Mouse (Mus musculus): ENCODE measurements at regions not wholly inside any gene's neighbourhood (a gene's known extent, or its start where the extent isn't known, plus 50 kb on each side); places are given as distances from the start of the nearest gene placed in this dataset.

DNA sequence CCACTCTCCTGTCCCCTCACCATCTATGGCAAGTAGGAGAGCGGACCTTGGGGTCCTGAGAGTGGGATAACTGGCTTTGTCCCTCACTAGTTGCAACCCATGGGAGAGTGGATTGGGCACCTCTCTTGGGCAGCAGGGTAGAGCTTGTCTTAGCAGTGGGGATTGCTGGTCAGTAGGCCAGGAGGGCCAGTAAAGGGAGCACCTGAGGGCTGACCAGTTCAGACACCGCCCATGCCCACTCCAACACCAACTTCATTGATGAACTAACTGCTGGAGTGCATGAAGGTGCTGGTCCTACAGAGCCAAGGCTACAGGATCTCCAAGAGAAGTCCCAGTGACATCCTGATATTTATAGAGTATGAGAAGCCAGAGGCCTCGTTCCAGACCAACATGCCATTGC, 299.9 kb upstream of the Cntn6 start:
- DNase-seq, result no peak

DNA sequence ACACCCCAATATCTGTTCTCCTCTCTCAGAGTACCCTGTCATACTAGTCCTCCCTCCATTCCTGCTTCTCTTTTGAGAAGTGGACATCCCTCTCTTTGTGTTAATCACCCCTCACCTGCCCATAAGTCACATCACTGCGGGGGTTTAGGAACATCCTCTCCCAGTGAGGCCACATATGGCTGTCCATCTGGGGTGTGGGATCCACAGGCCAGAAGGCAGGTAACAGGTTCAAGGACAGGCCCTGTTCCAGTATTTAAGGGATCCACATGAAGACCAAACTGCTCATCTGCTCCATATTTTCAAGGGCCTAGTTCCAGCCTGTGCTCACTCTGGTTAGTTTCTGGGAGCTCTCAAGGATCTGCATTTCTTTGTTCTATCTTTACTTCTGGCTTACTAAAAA, 285.2 kb upstream of the Cntn6 start:
- DNase-seq, result peak; percentile 61

All from cerebellum, adult 9-11 months (tissue).